Mouse (Mus musculus): ENCODE measurements at regions not wholly inside any gene's neighbourhood (a gene's known extent, or its start where the extent isn't known, plus 50 kb on each side); places are given as distances from the start of the nearest gene placed in this dataset.

DNA sequence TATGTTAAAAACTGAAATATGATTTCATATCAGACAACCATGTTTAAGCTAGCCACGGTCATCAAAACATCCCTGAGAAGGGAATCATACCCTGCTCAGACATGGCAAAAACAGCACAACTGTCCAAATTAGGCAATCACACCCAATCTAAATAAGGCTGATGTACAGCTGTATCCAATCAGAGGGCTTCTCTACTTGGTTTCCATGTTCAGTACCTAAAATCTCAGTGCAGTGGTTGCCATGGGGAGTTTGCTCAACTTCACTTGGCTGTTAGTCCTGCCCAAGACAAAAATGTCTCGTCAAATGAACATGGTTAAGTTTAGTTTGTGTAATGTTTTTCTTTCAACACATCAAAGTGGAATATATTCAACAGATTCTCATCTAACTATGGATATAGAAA is 987.0 kb downstream of the Cdh9 start:
- no peak for DNase-seq (ENCODE audit: low spot score)

DNA sequence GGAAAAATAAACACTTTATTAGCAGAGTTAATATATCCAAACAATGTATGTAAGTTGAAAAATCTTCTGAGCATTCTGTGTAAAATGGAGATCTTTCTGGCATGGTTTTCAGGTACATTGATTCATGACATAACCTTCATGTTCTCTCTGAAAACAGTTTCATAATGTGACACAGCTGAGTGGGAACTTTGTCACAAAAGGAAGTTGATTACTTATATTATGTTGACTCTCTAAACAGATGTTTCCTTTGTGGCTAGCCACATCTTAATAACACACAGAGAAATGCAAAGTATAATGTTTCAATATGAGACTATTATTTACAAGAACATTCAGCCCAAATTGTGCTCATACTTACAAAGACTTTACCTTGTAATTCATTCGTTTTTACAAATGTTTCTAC is 1002.1 kb downstream of the Cdh9 start:
- no peak for DNase-seq (ENCODE audit: low spot score)

DNA sequence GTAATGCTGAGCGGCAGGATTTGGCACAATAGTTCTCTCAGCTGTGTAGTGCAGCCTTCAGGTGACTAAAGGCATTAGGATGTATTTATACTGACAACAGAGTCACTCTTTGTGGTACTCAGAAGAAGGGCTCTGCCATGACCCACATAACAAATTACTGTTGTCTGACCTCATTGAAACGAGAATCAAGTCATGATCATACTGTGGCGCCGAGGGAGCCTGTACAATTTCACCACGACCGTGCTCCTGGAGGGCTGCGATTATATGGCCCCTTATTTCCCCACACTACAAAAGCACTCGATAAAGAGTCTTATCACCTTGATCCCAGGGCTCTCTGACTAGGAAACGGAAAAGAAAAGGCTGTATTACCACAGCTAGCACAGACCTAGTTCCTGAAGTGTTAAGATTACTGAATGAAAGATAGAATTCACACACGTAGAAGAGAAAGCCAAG is 1041.7 kb downstream of the Cdh9 start:
- DNase-seq (ENCODE audit: low spot score) = no peak

DNA sequence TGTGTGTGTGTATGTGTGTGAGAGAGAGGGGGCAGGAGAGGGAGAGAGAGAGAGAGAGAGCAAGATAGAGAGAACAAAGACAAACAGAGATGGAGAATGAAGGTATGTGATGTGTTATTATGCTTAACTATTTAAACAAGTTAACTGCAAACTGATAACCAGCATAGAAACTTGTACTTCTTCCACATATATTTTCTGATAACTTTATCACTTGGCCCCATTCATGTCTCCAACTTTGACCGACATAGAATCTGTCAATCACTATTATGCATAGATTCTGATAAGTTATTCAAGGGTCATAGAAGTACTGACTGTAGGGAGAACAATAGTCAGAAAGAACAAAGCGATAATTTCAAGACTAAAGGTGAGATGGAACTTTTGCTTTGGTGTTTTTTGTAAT is 1039.0 kb upstream of the Cdh10 start:
- no peak for DNase-seq (ENCODE audit: low spot score)

DNA sequence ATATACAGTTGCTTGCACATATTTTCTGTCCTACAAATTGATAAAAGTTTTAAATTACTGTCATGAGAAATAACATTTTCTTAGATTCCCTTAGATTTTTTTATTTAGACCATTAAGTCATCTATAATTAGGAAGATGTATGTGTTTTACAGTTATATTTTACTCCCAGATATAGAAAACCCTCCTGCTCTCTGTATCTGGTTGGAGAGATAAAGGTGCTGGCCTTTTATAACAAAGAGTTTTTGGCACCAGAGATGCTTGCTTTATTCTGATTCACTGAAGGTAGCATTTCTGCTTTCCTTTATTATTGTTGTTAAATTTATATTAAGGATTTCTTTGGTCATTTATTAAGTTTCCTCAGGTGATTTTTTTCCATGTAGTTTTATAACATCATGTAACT is 1035.4 kb upstream of the Cdh10 start:
- no peak for DNase-seq (ENCODE audit: low spot score)

DNA sequence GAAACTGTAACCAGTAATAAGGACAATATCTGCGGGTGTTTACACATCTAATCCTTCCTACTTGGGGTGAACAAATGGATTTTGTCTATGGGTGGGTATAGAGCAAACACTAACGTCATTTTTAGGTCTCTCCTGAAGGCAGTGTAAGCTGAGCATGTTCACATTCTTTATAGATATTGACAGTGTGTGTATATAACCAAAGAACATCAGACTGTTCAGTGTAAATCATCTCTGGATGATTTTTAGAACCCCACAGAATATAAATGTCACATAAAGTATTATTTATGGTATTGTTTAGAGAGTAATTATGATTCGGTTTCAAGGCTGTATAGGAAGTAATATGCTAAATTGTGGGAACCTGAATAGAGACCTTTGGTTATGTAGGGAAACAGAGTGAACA is 1021.2 kb upstream of the Cdh10 start:
- no peak for DNase-seq (ENCODE audit: low spot score)

DNA sequence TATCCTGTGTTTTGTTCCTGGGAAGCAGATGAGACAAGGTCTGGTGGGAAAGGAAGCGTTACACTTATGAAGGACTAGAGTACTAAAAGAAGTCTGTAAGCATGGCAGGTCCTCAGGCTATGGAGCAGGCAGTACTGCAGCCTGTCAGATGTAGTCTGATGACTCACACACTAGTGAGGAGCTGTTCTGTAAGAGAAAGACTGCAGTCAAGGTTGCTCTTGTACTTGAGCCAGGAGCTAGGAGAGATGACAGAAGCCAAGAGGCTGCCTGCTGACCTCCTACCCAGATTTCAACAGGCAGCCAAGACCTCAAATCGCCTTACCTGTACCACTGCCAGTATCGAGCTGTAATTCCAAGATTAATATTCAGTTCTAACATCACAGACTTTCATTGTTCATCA is 1017.3 kb upstream of the Cdh10 start:
- DNase-seq (ENCODE audit: low spot score) = peak; percentile 3

DNA sequence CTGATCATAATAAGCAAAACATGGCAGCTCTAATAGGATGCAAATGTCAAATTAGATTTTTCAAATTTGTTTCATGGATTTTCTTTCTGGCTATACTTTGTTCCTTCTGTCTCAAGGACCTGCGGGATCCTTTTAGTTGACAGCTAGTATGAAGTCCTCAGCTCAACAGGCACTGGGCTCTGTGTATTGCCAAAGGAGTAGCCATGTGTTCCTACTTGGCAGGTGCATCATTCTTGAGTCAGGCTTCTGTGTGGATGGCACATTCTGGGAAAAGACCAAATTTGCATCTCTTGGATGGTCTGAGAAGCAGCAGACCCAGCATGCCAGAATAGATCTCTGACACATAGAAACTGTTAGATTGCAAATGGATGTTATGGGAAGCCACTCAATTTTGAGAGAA is 1015.6 kb upstream of the Cdh10 start:
- no peak for DNase-seq (ENCODE audit: low spot score)

DNA sequence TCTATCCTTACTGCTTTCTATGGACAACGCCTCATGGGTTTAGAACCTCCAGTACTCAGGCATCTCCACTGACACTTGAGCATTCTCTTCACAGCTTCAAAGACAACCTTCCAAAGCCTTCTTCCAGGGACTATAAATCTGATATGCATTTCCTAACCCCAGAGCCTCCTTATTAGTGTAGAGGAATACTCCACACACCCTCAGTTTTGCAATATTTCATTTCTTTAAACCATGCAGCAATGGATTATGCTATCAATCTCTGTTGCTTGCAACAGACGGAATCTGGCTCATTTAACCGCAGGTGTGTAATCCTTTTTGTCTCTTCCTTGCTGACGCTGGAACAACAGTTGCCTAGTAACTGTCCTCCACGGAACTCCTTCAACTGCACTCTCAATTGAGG is 988.4 kb upstream of the Cdh10 start:
- DNase-seq (ENCODE audit: low spot score) = no peak

DNA sequence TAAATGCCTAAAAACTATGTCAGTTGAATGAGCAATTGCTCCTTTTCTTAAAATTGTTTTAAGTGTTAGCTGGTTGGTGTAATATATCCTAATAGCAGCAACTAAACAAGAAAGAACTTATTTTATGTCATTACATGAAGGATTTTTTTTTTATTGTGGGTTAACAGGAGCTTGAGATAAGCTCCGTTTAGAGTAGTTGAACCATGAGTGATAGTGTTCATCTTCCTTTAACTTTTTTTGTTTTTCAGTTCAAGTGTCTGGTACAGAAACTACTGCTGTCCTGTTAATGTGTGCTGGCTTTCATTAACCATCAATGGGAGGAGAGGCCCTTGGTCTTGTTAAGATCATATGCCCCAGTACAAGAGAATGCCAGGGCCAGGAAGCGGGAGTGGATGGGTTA is 986.8 kb upstream of the Cdh10 start:
- DNase-seq (ENCODE audit: low spot score) = no peak

DNA sequence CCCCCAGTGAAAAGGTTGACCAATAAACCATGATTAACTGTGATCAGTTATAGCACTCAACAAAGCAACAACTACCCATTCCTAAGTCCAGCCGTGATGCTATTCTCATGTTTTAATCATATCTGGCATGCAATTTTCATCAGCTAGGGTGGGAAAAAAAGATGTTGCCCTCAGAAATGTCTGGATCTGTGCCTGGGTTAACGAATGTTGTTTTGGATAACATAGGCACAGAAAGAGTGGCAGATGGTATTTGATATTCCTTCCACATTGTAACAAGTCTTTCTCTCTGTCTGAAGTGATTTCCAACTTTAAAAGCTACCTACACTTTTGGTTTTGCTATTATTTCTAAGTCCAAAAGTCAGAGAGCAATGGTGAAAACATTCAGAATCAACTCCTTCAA is 938.6 kb upstream of the Cdh10 start:
- no peak for DNase-seq (ENCODE audit: low spot score)

DNA sequence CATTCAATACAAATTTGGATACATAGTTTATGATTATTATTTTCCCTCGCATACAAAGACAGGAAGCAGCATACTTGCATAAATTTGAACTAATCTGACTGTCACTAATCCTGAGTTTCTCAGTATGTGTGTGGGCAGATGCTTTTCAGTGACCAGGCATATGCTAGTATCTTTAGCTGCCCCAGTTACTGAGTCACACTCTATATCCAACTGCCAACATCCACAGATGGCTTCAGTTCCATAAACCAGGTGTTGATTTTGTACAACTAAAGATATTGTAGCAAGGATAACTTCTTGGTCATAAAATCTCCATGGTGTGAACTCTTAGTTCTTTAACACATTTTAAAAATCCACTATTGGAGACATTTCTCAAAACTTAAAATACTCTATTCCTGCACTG is 929.4 kb upstream of the Cdh10 start:
- peak; percentile 27 for DNase-seq (ENCODE audit: low spot score)

DNA sequence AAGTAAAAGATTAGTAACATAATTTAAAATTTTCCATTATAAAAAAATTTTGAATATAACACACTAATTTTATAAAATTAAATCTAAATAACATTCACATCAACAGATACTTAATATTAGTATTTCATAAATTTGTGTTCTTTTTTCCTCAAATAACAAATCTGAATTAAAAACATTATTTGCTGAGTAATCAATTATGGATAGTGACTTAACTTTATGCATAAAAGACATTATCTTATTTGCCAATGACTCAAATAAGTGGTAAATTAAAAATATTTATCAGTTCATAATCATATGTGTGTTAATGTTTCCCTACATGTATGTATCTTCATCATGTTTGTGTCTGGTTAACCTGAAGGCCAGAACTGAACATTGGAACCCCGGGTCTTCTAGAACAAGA is 918.7 kb upstream of the Cdh10 start:
- no peak for DNase-seq (ENCODE audit: low spot score)

DNA sequence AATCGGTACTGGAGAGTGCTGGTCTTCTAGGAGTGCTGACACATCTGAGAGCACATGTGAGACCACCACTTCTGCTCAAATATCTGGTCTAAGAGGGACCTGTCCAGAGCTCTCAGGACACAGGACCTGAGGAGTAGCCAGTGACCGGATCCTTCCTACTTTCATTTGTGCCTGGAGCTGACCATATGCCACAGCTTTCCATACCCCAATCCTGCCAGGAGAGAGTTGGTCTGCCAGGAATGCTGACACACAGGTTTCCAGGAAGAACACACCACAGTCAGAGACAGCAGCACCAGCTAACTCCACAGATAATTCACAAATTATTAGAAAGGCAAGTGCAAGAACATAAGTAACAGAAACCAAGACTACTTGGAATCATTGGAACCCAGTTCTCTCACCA is 906.5 kb upstream of the Cdh10 start:
- no peak for DNase-seq (ENCODE audit: low spot score)

DNA sequence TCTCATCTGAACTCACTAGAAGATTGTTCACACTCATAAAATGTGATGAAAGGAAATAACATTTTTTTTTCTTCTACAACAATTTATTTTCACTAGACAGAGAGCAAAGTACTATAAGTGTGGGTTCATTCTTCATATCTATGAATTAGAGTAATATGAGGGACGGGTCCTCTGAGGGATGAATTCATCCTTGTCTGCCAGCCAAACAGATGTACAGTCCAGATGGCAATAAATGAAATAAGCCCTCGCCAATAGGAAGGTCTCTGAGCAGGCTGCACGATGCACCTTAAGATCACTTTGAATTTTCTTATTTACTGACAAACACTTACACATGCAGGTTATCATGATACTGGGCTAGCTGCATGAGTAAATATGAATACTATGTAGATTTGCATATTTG is 886.2 kb upstream of the Cdh10 start:
- DNase-seq (ENCODE audit: low spot score) = no peak

DNA sequence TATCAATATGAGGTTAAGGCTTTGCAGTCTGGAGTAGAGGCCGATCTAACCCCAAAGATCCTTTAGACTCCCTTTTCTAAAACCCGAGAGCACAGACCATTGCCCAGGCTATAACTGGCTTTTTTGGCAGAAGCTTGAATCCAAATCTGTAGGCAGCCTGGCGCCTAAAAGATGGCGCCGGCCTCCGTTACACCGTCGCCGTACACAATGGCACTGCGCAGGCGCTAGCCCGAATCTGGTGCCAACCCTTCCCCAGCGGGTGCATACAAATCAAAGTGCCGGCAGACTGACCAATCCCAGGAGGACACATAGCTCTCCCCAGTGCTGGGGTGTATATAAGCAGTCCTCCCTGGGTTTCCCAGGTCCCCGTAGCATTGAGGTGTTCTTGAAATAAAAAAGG is 884.9 kb upstream of the Cdh10 start:
- DNase-seq (ENCODE audit: low spot score) = no peak

DNA sequence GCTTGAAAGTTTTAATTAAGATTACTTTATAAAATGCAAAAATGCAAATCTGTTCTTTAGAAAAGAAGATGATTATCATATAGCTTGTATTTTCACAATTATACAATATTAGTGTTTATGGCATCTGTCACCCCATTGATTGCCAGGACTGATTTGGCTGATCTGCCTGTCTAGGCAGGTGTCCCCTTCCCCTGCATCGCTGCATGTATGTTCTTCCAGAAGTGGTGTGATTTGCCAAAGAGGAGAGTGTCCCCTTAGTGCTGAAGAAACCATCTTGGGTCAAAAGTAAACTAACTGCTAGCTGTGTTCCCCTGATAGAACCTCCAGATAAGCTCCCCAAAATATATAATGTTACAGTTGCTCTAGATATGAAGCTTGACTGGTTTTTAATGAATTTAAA is 883.3 kb upstream of the Cdh10 start:
- DNase-seq (ENCODE audit: low spot score) = no peak

DNA sequence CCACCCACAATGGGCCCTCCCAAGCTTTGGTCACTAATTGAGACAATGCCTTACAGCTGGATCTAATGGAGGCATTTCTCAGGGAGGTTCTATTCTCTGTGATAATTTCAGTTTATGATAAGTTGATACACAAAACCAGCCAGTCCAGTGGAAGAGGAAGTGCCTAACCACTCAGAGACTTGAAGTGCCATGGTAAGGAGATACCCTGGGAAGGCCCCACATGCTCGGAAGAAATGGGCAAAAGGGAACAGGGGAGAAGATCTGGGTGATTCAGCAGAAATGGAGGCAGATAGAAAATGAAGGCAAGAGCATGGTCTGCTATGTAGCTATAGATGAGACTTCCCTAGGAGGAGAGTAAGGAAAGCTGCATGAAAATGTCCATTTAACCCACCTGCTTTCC is 856.0 kb upstream of the Cdh10 start:
- DNase-seq (ENCODE audit: low spot score) = no peak

DNA sequence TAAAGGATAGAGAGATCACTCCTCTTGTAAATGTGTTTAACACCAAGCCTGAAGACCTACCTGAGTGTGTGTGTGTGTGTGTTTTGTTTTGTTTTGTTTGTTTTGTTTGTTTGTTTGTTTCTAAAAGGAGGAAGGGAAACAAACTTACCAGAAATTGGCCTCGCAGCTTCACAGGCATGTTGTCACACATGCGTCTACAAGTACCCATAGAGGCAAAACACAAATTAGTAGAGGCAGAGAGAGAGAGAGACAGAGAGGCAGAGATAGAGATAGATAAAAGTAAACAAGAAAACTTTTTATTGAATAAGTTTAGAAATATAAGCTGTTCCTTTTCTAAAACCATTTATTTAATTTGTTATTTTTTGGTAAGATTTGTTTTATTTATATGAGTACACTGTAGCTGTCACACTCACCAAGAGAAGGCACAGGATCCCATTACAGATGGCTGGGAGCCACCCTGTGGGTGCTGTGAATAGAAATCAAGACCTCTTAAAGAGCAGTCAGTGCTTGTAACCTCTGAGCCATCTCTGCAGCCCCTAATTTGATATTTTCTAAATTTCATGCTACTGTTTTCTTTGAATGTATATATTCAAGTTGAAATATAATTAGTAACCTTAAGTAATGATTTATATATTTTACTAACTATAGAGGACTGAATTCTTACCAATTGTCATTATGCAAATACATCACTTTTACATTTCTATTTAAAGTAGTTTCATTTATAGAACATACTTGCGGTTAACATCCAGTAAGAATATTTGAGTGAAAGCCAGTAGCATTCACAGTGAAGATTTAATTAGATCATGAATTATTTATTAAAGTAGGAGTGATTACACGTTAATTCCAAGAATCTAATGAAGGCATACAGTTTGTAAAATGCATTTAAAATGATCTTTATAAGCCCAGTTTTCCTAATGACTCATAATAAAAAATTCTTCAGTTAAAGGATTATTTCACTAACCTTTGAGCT is 855.2 kb upstream of the Cdh10 start:
- DNase-seq (ENCODE audit: low spot score) = no peak

DNA sequence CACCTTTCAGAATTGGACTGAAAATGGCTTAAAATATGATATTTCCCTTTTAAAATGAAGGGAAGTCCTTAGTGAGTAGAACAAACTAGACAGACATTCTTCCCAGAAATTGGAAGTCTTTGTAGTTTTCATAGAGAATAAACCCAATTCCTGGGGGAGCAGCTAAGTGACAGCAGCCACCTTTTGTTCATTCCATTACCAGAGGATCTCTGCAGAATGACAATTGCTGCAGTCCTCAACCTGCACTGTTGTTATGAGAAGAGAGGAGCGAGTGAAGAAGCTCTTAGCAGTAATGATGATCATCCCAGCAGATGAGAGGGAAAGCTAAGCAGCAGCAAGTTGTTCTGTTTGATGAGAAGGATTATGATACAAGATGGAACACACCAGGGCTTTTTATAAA is 831.0 kb upstream of the Cdh10 start:
- no peak for DNase-seq (ENCODE audit: low spot score)

DNA sequence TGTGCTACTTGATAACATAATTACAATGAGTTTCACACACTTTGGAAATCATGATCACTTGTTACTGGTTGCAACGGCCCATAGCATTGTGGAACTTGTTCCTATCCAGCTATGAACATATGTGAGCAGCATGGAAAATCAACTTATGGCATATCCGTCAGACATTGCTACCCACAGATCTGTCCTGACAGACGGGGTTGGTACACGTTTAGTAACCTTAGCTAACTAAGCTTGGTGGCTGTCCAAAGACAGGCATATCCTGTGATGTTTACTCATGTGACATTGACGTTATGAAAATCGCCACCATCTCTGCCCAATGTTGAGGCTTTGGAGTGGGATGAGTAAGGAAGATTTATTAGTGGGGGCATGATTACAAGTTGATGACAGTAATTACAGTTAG is 786.1 kb upstream of the Cdh10 start:
- DNase-seq (ENCODE audit: low spot score) = no peak

DNA sequence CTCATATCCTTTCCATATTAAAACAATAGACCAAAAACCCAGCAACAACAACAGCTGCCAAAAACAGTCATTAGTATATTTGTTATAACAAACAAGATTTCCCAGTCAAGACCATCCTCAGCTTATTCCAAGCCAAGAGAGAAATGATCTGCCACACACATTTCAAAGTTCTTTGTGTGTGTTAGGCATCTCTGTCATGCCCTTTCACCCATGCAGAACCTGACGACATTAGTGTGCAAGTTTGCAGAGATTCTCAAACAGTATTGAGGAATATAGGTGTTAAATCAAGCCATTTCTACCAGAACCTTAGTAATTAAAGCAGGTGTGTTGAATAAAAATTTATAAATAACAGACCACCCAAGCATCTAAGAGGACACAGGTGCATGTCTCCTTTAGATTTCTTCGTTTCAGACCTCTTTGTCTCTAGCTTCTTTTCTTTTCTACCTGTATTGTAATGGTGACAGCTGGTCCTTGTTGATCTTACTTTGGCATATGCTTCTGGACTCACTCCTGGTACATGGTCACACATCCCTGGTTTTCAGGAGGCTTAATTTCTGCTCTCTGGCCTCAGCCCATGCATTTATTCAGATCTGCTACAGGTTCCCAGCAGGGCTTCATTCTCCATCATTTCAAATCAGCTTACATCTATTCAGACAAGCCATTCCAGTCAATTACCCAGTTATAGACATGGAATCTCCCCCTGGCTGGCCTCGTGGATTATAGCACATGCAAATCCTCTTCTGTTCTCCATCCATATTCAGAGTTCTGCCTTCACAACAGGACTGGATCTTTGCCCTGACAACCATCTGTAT is 766.3 kb upstream of the Cdh10 start:
- DNase-seq (ENCODE audit: low spot score) = no peak

DNA sequence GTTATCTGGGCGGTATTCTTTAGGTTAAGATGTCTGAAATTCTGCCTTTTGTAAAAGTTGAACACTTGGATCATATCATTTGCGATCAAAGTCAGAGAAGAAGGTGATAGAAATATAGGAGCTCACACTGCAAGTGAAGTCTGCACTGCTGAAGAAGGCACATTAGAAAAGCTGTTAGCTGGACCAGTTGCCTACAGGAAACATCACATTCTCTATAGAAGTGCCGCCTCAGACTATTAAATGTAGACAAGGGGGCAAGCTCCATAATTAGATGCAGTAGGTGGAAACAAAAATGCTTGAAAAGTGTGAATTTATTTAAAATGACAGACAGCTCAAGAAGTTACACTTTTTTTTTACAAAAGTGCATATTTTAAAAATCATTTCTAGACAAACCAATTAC is 753.2 kb upstream of the Cdh10 start:
- DNase-seq (ENCODE audit: low spot score) = no peak

All from layer of hippocampus, adult 11-12 months (tissue).